Mouse (Mus musculus): ENCODE measurements at regions not wholly inside any gene's neighbourhood (a gene's known extent, or its start where the extent isn't known, plus 50 kb on each side); places are given as distances from the start of the nearest gene placed in this dataset.

- TF ChIP-seq POLR2A (IDR thresholded peaks at IDR 0.05; ENCODE audit: control insufficient read depth in 1 of 2, insufficient read depth in 1 of 2, low read depth in 1 of 2, low read length in 2 of 2, poor library complexity in 1 of 2), result no peak
- no peak for TF ChIP-seq NRF1 (IDR thresholded peaks at IDR 0.05; ENCODE audit: insufficient read depth, low read depth, low read length, poor library complexity, severe bottlenecking)
- TF ChIP-seq CHD1 (IDR thresholded peaks at IDR 0.05; ENCODE audit: low read depth, low read length), result no peak
- TF ChIP-seq CTCF (IDR thresholded peaks at IDR 0.05 in 2 of 3, conservative IDR thresholded peaks at IDR 0.05 in 1 of 3; ENCODE audit: control insufficient read depth in 1 of 3, insufficient read depth in 1 of 3, low read depth in 2 of 3, low read length in 3 of 3, poor library complexity in 1 of 3, severe bottlenecking in 1 of 3), result no peak
- no peak for TF ChIP-seq GATA1 (IDR thresholded peaks at IDR 0.05; ENCODE audit: low read depth, low read length)
- no peak for TF ChIP-seq USF2 (IDR thresholded peaks at IDR 0.05; ENCODE audit: borderline replicate concordance in 1 of 2, insufficient read depth in 1 of 2, low read depth in 1 of 2, low read length in 2 of 2)
- no peak for TF ChIP-seq MAZ (IDR thresholded peaks at IDR 0.05; ENCODE audit: low read depth, low read length)
- no peak for TF ChIP-seq USF1 (IDR thresholded peaks at IDR 0.05; ENCODE audit: low read depth, low read length)
These were observed 158.8 kb upstream of the 1700066M21Rik start for GRCm38 (mm10) chr1:57218616-57219015.
